In the genomic region with DNA sequence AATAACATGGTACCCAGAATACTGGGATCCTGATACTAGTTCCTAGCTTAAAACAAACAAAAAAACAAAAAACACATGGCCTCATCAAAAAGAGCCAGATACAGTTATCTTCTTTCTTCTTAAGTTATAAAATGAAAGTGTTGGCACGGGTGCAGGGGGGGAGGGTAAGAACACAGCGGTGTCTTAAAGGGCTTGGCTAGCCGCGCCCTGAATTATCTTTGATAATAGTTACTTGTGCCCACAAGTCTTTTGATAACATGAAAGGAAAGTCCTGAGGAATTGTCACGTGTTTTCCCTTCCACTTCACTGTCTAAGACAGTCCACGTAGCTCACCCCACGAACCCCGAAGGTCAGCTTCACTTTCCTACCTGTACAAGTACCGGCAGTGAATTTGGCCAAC, we compare ENCODE assay signal across 21 mouse cellular contexts. TPM values are rescaled to one million over a fixed set of nuclear protein-coding genes. Genes with fewer than 3 reads are reported as not detected.
"Had no signal": no experiment of that assay in that cellular context is flagged by ENCODE, and none has a peak within 500 bp of the region (broad histone marks: within the 10 kb centered on the region; RNA-seq: fewer than 3 reads in every experiment).

No protein-coding gene starts in this region.

- H3K27me3 ChIP-seq: limb, embryonic 13.5 days; lung, embryonic 15.5 days had no signal

- H3K9me3 ChIP-seq: limb, embryonic 13.5 days; lung, embryonic 15.5 days; midbrain, embryonic 13.5 days had no signal

- H3K4me3 ChIP-seq: limb, embryonic 13.5 days; lung, embryonic 15.5 days; midbrain, embryonic 13.5 days had no signal

- H3K9ac ChIP-seq: limb, embryonic 13.5 days; liver, embryonic 14.5 days; lung, embryonic 15.5 days; midbrain, embryonic 13.5 days had no signal

- H3K36me3 ChIP-seq: limb, embryonic 13.5 days; lung, embryonic 15.5 days; midbrain, embryonic 13.5 days had no signal

- H3K4me1 ChIP-seq: limb, embryonic 13.5 days; lung, embryonic 15.5 days had no signal

- ATAC-seq: inflammation-experienced regulatory T-cells, adult 6 months; intestine, postnatal 0 days; midbrain, embryonic 13.5 days had no signal

- DNase-seq: kidney, adult 9 months; kidney, postnatal 36 days; left cerebral cortex, postnatal 4 days; lung, postnatal 14 days; right cerebral cortex, postnatal 14 days; thymus, postnatal 14 days had no signal

- H3K4me2 ChIP-seq: limb, embryonic 13.5 days; lung, embryonic 15.5 days; midbrain, embryonic 13.5 days had no signal

- H3K27ac ChIP-seq: kidney, postnatal 0 days; limb, embryonic 13.5 days; liver, embryonic 14.5 days; lung, embryonic 15.5 days; macrophage; midbrain, embryonic 13.5 days had no signal

RNA-seq across cellular contexts. Expression of a gene that starts 40.2 kb away (rescaled TPM):
- total RNA-seq: layer of hippocampus, adult 8-10 months; layer of hippocampus, postnatal 14 days; left cerebral cortex, adult 18-20 months; left cerebral cortex, postnatal 10 days; left cerebral cortex, postnatal 4 days; midbrain, postnatal 0 days had no signal
- polyA plus RNA-seq: inflammation-experienced regulatory T-cells, adult 6 months; intestine, postnatal 0 days; kidney, postnatal 0 days; limb, embryonic 13.5 days; liver, embryonic 14.5 days; lung, embryonic 15.5 days; macrophage; midbrain, embryonic 13.5 days; midbrain, postnatal 0 days; neural tube, embryonic 14.5 days; small intestine, adult 2 months had no signal
